9 mouse cellular contexts compared by ENCODE assay signal in genomic region chr3:86844804-86845481, GRCm38 (mm10).
DNase-seq lines count a peak whose midpoint lies in the region; ATAC-seq lines count a peak whose summit lies in the region.
"Had no signal": no experiment of that assay in that cellular context is flagged by ENCODE, and none has a peak within 500 bp of the region (broad histone marks: within the 10 kb centered on the region; RNA-seq: fewer than 3 reads in every experiment).

No protein-coding gene starts in this region.

- peak; percentile 88 for ATAC-seq in forebrain, embryonic 12.5 days (ENCODE audit: low FRiP score)
- ATAC-seq in erythroid progenitor cell, adult 5-6 weeks (replicated peaks; ENCODE audit: low FRiP score, poor library complexity, severe bottlenecking) = no peak
- no peak for ATAC-seq in liver, embryonic 11.5 days (replicated peaks; ENCODE audit: low FRiP score)
- no peak for ATAC-seq in intestine, embryonic 16.5 days

- H3K27ac ChIP-seq in forebrain, embryonic 12.5 days = peak overlapping the region; percentile 82
- H3K27ac ChIP-seq in midbrain, embryonic 10.5 days (replicated peaks) = peak overlapping the region; percentile 73
- H3K27ac ChIP-seq in liver, embryonic 11.5 days (ENCODE audit: low read depth, low read length) = no peak overlapping the region
- no peak overlapping the region for H3K27ac ChIP-seq in intestine, embryonic 16.5 days (ENCODE audit: low read length)
- H3K27ac ChIP-seq: limb, embryonic 15.5 days had no signal

- DNase-seq in spleen, postnatal 36 days (ENCODE audit: low spot score in 2 of 2) = peak; percentile 24 to 34
- DNase-seq in spleen, postnatal 4 days (ENCODE audit: low spot score in 2 of 2) = no peak
- DNase-seq in midbrain, embryonic 10.5 days (ENCODE audit: low spot score) = peak; percentile 35
- DNase-seq in liver, embryonic 11.5 days (ENCODE audit: low spot score) = no peak
- no peak for DNase-seq in adrenal gland, postnatal 14 days

- WGBS in forebrain, embryonic 12.5 days = 2% methylated on average over 8 of the region's 8 CpGs
- WGBS in midbrain, embryonic 10.5 days = 10% methylated on average over 8 of the region's 8 CpGs
- WGBS in liver, embryonic 11.5 days = 20% methylated on average over 8 of the region's 8 CpGs
- 21% methylated on average over 8 of the region's 8 CpGs for WGBS in intestine, embryonic 16.5 days

- peak overlapping the region; percentile 38; the same call in 1 of the 2 replicates for H3K9ac ChIP-seq in forebrain, embryonic 12.5 days
- no peak overlapping the region for H3K9ac ChIP-seq in liver, embryonic 11.5 days (ENCODE audit: low read depth, low read length)
- no peak overlapping the region for H3K9ac ChIP-seq in intestine, embryonic 16.5 days (ENCODE audit: low read depth, low read length)
- H3K9ac ChIP-seq: limb, embryonic 15.5 days had no signal

- no peaks in the 10 kb centered on the region for H3K36me3 ChIP-seq in forebrain, embryonic 12.5 days (replicated peaks)
- H3K36me3 ChIP-seq in midbrain, embryonic 10.5 days = peaks cover 6% of the 10 kb centered on the region; the same call in 1 of the 2 replicates
- no peaks in the 10 kb centered on the region for H3K36me3 ChIP-seq in liver, embryonic 11.5 days (ENCODE audit: control insufficient read depth, insufficient read depth, low read length)
- H3K36me3 ChIP-seq in intestine, embryonic 16.5 days (ENCODE audit: control insufficient read depth, insufficient read depth, low read length) = no peaks in the 10 kb centered on the region
- H3K36me3 ChIP-seq: limb, embryonic 15.5 days had no signal

- H3K9me3 ChIP-seq in forebrain, embryonic 12.5 days = no peaks in the 10 kb centered on the region
- no peaks in the 10 kb centered on the region for H3K9me3 ChIP-seq in midbrain, embryonic 10.5 days (replicated peaks)
- no peaks in the 10 kb centered on the region; the same call in 1 of the 2 replicates for H3K9me3 ChIP-seq in liver, embryonic 11.5 days (ENCODE audit: control insufficient read depth, low read length)
- H3K9me3 ChIP-seq in intestine, embryonic 16.5 days (ENCODE audit: control insufficient read depth, low read length) = no peaks in the 10 kb centered on the region; the same call in 1 of the 2 replicates
- H3K9me3 ChIP-seq: limb, embryonic 15.5 days had no signal

- peaks cover 40% of the 10 kb centered on the region for H3K4me1 ChIP-seq in forebrain, embryonic 12.5 days
- H3K4me1 ChIP-seq in midbrain, embryonic 10.5 days = peaks cover 41% of the 10 kb centered on the region
- H3K4me1 ChIP-seq in liver, embryonic 11.5 days (replicated peaks; ENCODE audit: control insufficient read depth, insufficient read depth, low read length) = no peaks in the 10 kb centered on the region
- no peaks in the 10 kb centered on the region for H3K4me1 ChIP-seq in intestine, embryonic 16.5 days (ENCODE audit: control insufficient read depth, insufficient read depth, low read length)

- no peaks in the 10 kb centered on the region for H3K27me3 ChIP-seq in forebrain, embryonic 12.5 days
- H3K27me3 ChIP-seq in midbrain, embryonic 10.5 days (ENCODE audit: low read depth, poor library complexity, severe bottlenecking) = no peaks in the 10 kb centered on the region
- H3K27me3 ChIP-seq in liver, embryonic 11.5 days (replicated peaks; ENCODE audit: control insufficient read depth, insufficient read depth, low read length) = no peaks in the 10 kb centered on the region
- no peaks in the 10 kb centered on the region for H3K27me3 ChIP-seq in intestine, embryonic 16.5 days (replicated peaks; ENCODE audit: control insufficient read depth, insufficient read depth, low read length)
- H3K27me3 ChIP-seq: limb, embryonic 15.5 days had no signal

- peak overlapping the region; percentile 48 for H3K4me2 ChIP-seq in forebrain, embryonic 12.5 days
- H3K4me2 ChIP-seq in liver, embryonic 11.5 days = no peak overlapping the region
- no peak overlapping the region for H3K4me2 ChIP-seq in intestine, embryonic 16.5 days (ENCODE audit: low read depth, low read length)
- H3K4me2 ChIP-seq: limb, embryonic 15.5 days had no signal

- no peak overlapping the region for H3K4me3 ChIP-seq in forebrain, embryonic 12.5 days (replicated peaks)
- H3K4me3 ChIP-seq in midbrain, embryonic 10.5 days = peak overlapping the region; percentile 30; the same call in 1 of the 2 replicates
- no peak overlapping the region for H3K4me3 ChIP-seq in liver, embryonic 11.5 days (ENCODE audit: low read depth, low read length)
- no peak overlapping the region for H3K4me3 ChIP-seq in intestine, embryonic 16.5 days (ENCODE audit: low read length)
- H3K4me3 ChIP-seq: limb, embryonic 15.5 days had no signal

Comparison
In these comparisons a context has a peak if more than half of its experiments do, and no peak if none do; other contexts are left out.
1. DNase-seq: peak in spleen, postnatal 36 days (2 of 2) and midbrain, embryonic 10.5 days (single experiment); none in spleen, postnatal 4 days (0 of 2), liver, embryonic 11.5 days (single experiment) and adrenal gland, postnatal 14 days (single experiment).
2. H3K27ac ChIP-seq: peak in forebrain, embryonic 12.5 days (single experiment) and midbrain, embryonic 10.5 days (single experiment); none in liver, embryonic 11.5 days (single experiment) and intestine, embryonic 16.5 days (single experiment).